Mouse (Mus musculus): ENCODE results near the gene Gng7. TPM values are rescaled to one million over a fixed set of nuclear protein-coding genes. Genes with fewer than 3 reads are reported as not detected.

The Gng7 gene
- polyA plus RNA-seq, 1 experiment, result not detected

DNA sequence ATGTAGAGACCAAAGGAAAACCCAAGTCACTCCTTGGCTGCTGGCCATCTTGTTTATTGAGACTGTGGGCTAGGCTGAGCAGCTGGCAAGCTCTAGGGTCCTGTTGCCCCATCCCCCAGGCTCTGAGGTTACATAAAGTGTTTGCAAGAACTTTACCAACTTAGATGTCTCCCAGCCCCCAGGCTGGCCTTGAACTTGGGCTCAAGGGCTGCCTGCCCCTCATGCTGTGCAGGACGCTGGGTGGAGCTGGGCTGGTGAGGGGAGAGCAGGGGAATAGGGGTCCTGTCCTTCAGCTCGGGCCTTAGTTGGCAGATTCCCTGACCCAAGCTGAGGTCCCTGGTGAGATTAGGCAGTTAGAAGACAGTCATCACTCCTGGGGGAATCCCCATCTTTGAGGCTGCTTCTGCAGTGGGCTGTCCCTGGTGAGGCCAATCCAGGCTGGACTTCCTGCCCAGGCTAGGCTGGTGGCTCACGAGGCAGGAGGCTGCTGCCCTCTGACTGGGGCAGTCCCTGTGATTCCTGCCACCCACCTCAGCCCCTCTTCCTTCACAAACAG is 47.6 kb downstream of the Gng7 start:
- no peak for TF ChIP-seq CTCF (IDR thresholded peaks at IDR 0.05; ENCODE audit: insufficient read depth, low read depth, low read length)
- TF ChIP-seq POLR2A (IDR thresholded peaks at IDR 0.05; ENCODE audit: insufficient read depth, low read depth, low read length), result no peak
- 46% methylated on average over 3 of the region's 3 CpGs for WGBS
- Histone ChIP-seq H3K4me1 (ENCODE audit: control insufficient read depth, insufficient read depth, low read length) (peaks cover 15% of the 10 kb centered on the region), H3K27ac (ENCODE audit: insufficient read depth, low read depth, low read length) (no peak overlapping the region), H3K4me3 (ENCODE audit: insufficient read depth, low read depth, low read length) (no peak overlapping the region)

DNA sequence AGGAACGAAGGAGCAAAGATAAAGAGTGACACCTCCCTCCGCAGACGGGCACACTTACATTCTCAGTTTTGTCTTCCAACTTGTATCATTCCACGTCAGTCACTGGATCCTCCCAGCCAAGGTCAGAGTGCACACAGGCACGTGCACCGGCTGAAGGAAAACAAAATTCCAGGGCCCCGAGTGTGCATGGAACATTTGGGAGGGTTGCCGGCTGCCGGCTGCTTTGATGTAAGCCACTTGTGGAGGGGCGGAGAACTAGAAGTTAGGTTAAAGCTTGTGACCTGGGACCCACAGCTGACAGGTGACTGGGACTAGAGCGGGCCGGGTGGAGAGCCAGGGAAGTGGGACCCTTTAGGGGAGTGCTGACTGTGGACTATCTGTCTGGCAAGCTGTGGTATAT is 48.4 kb downstream of the Gng7 start:
- Histone ChIP-seq H3K4me1 (ENCODE audit: control insufficient read depth, insufficient read depth, low read length) (peaks cover 15% of the 10 kb centered on the region), H3K27ac (ENCODE audit: insufficient read depth, low read depth, low read length) (no peak overlapping the region), H3K4me3 (ENCODE audit: insufficient read depth, low read depth, low read length) (no peak overlapping the region)
- 82% methylated on average over 12 of the region's 12 CpGs for WGBS
- TF ChIP-seq POLR2A (IDR thresholded peaks at IDR 0.05; ENCODE audit: insufficient read depth, low read depth, low read length), result no peak
- TF ChIP-seq CTCF (IDR thresholded peaks at IDR 0.05; ENCODE audit: insufficient read depth, low read depth, low read length), result no peak

DNA sequence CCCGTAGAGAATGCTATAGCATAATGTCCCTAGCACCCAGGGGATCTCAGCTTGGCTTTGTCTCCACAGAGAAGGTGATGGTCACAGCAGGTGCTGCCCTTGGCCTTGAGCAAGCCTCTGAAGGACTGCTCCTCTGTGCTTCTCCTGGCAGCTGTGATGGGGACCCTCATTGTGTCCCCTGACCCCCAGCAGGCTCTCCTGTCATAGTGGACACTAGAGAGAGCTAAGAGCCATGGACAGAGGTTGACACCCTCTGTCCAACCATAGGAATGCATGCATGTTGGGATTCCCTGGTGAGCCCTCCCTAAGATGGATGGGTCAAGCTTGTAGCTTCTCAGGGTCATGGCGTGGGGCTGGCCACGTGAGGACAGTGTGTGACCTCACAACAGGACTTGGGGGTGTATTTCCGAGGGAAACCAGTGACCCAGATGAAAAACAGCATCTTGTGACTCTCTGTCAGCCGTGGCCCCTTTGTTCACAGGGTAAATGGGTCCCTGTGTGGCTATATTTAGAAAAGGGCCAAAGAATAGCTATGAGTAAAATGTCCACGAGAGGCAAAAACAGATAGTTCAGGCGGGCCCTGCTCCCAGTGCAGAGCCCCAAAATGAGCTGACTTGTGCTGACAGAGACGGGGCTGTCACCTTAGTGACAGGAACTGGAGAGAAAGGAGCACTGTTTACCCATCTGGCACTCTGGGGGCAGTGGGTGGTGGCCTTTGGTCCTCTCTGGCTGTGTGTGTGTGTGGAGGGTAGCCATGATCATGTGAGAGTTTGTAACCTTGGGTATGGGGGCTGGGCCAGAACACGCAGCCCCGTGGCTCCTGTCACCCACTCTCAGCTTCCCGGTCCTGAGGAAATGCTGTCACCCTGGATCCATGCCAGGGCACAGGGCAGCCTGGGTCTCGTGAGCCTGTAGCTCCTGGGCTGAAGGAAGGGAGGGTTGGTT is 51.4 kb downstream of the Gng7 start:
- H3K4me3 ChIP-seq (ENCODE audit: insufficient read depth, low read depth, low read length), result no peak overlapping the region
- TF ChIP-seq POLR2A (IDR thresholded peaks at IDR 0.05; ENCODE audit: insufficient read depth, low read depth, low read length), result no peak
- TF ChIP-seq CTCF (IDR thresholded peaks at IDR 0.05; ENCODE audit: insufficient read depth, low read depth, low read length), result no peak
- WGBS, result 53% methylated on average over 12 of the region's 12 CpGs
- H3K27ac ChIP-seq (ENCODE audit: insufficient read depth, low read depth, low read length), result no peak overlapping the region
- peaks cover 18% of the 10 kb centered on the region for H3K4me1 ChIP-seq (ENCODE audit: control insufficient read depth, insufficient read depth, low read length)

DNA sequence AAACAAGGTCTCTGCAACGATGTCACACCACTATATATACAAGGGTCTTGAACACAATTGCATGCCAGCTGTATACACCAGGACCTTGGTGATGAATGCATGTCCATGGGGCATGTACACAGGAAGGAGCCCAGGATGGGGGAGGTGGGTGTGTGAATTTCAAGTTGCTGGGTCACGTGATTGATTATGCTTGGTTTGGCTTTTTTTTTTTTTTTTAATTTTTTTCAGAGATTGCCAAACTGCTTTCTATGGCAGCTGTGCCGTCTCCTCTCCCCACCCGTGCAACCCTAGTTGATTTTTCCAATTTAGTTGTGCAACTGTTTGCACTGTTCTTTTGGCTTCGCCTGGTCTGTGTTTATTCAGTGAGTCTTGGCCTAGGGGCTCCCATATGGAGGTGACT is 52.2 kb downstream of the Gng7 start:
- Histone ChIP-seq H3K4me3 (ENCODE audit: insufficient read depth, low read depth, low read length) (no peak overlapping the region), H3K4me1 (ENCODE audit: control insufficient read depth, insufficient read depth, low read length) (peaks cover 17% of the 10 kb centered on the region), H3K27ac (ENCODE audit: insufficient read depth, low read depth, low read length) (no peak overlapping the region)
- no peak for TF ChIP-seq POLR2A (IDR thresholded peaks at IDR 0.05; ENCODE audit: insufficient read depth, low read depth, low read length)
- no peak for TF ChIP-seq CTCF (IDR thresholded peaks at IDR 0.05; ENCODE audit: insufficient read depth, low read depth, low read length)
- 83% methylated on average over 5 of the region's 5 CpGs for WGBS

DNA sequence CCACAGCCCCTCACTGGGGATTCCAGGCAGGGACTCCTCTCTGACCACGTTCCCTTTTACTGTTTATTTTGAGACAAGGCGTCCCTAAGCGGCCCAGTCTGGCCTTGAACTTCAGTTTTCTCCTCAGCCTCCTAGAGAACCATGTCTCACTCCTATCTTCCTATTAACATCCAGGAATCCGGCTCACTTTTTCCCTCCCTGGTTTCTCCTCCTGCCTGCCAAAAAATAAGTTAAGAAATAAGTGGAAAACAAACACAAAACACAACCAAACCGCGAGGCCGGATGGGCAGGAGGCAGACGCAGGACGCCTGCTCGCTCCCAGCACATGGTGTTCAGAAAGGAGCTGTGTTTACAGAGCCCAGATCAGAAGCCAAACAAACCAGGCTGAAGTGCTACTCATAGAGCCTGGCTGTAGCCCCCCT is 52.7 kb downstream of the Gng7 start:
- H3K4me3 ChIP-seq (ENCODE audit: insufficient read depth, low read depth, low read length), result no peak overlapping the region
- peaks cover 12% of the 10 kb centered on the region for H3K4me1 ChIP-seq (ENCODE audit: control insufficient read depth, insufficient read depth, low read length)
- TF ChIP-seq POLR2A (IDR thresholded peaks at IDR 0.05; ENCODE audit: insufficient read depth, low read depth, low read length), result no peak
- no peak for TF ChIP-seq CTCF (IDR thresholded peaks at IDR 0.05; ENCODE audit: insufficient read depth, low read depth, low read length)
- H3K27ac ChIP-seq (ENCODE audit: insufficient read depth, low read depth, low read length), result no peak overlapping the region
- WGBS, result 69% methylated on average over 10 of the region's 10 CpGs

DNA sequence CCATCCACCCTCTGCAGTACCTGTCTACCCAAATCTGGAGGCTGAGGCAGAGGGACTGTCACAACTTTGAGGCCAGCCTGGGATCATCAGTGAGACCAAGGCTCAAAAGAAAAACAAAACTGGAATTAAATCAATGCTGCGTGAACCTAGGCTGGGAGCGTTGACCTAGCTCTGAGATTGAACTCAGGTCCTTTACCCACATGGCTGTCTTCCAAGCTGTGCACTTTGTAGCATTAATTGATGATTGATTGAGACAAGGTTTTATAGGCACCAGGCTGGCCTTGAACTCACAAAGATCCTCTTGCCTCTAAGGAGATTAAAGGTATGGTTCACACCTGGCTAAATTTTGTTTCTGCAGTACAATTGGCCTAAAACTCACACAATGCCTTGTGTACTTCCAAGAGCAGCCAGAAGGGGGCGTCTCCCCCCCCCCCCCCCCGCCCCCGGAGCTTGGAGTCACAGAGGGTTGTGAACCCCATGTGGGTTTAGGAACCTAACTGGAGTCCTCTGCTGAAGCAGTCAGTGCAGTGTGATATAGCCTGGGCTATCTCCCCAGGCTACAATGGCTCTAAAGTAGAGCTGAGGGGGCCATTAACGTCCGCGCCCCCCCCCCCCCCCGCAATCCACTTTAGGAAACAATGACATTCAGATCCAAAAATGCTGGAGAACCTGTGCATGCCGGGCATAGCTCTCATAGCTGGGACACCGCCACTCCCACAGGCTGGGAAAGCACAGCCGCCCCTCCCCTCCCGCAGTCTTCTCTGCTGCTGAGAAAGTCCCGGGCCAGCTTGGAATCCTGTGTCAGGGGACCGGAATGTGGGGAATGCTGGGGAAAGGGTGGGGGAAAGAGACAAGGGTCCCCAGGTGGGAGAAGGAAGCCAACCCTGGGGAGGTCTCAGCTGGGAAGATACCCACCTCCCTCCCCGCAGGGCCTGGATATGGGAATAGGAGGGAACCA is 53.9 kb downstream of the Gng7 start:
- H3K4me1 ChIP-seq (ENCODE audit: control insufficient read depth, insufficient read depth, low read length), result peaks cover 12% of the 10 kb centered on the region
- H3K27ac ChIP-seq (ENCODE audit: insufficient read depth, low read depth, low read length), result no peak overlapping the region
- H3K4me3 ChIP-seq (ENCODE audit: insufficient read depth, low read depth, low read length), result no peak overlapping the region
- TF ChIP-seq POLR2A (IDR thresholded peaks at IDR 0.05; ENCODE audit: insufficient read depth, low read depth, low read length) (no peak), CTCF (IDR thresholded peaks at IDR 0.05; ENCODE audit: insufficient read depth, low read depth, low read length) (0 out of 2 replicates have a peak, but pooled peaks have one; percentile 29)
- 19% methylated on average over 16 of the region's 16 CpGs for WGBS

DNA sequence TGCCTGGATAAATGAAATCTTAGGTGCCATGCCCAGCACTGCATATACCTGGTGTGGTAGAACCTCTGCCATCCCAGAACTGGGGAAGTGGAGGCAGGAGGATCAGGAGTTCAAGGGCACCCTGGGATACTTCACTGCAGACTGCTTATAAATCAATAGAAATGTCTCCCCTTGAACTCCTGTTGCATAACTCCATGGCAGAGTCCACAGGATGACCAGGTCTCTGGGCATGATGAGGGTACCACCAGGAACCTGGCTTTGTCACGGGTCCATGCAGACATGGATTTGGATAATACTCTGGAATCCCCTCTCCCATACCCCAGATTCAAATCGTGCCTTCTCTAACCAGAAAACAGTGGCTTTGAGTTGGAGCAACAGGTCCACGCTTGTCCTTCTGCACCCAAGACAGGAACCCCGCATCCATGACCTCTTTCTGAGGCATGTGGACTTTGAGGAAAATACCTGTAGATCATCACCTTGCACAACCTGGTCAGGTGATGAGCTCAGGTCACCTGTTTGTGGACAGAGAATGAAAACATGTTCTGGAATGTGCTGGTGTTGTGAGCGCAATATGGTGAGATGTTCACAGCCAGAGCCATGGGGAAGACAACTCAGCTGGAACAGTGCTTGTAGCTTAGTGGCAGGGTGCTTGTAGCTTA is 55.6 kb downstream of the Gng7 start:
- 96% methylated on average over 5 of the region's 5 CpGs for WGBS
- H3K4me3 ChIP-seq (ENCODE audit: insufficient read depth, low read depth, low read length), result no peak overlapping the region
- H3K4me1 ChIP-seq (ENCODE audit: control insufficient read depth, insufficient read depth, low read length), result peaks cover 23% of the 10 kb centered on the region
- TF ChIP-seq POLR2A (IDR thresholded peaks at IDR 0.05; ENCODE audit: insufficient read depth, low read depth, low read length) (no peak), CTCF (IDR thresholded peaks at IDR 0.05; ENCODE audit: insufficient read depth, low read depth, low read length) (no peak)
- H3K27ac ChIP-seq (ENCODE audit: insufficient read depth, low read depth, low read length), result no peak overlapping the region

DNA sequence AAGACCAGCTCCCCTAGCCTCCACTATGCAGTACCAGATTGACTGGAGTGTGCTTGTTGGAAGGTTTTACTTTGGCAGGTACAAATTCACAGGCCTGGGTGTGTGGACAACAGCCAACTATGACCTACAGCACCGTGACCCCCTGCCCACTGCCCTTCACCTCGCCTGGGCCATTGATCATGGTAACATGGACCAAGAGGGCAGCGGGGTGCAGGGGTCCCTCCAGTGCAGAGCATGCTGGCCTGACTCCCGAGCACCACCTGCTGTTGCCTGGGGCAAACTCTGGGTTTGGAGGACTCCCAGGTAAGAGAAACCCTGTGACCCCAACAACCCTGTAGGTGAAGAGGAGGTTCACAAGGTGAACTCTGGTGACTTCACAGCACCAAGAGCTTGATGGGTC is 57.0 kb downstream of the Gng7 start:
- no peak overlapping the region for H3K27ac ChIP-seq (ENCODE audit: insufficient read depth, low read depth, low read length)
- H3K4me3 ChIP-seq (ENCODE audit: insufficient read depth, low read depth, low read length), result no peak overlapping the region
- WGBS, result 74% methylated on average over 4 of the region's 4 CpGs
- no peak for TF ChIP-seq POLR2A (IDR thresholded peaks at IDR 0.05; ENCODE audit: insufficient read depth, low read depth, low read length)
- TF ChIP-seq CTCF (IDR thresholded peaks at IDR 0.05; ENCODE audit: insufficient read depth, low read depth, low read length), result no peak
- peaks cover 15% of the 10 kb centered on the region for H3K4me1 ChIP-seq (ENCODE audit: control insufficient read depth, insufficient read depth, low read length)

Measured in olfactory bulb, adult 2 months (tissue).